Mouse (Mus musculus) right cerebral cortex, postnatal 10 days (tissue): ENCODE data around the gene Manbal.

Experiments used
- DNase-seq, 2 experiments: peaks; one replicate each; pipeline ENCODE4 v3.0.0; 2021; ENCODE audit warnings: low spot score in 2 of 2

Manbal gene

DNA sequence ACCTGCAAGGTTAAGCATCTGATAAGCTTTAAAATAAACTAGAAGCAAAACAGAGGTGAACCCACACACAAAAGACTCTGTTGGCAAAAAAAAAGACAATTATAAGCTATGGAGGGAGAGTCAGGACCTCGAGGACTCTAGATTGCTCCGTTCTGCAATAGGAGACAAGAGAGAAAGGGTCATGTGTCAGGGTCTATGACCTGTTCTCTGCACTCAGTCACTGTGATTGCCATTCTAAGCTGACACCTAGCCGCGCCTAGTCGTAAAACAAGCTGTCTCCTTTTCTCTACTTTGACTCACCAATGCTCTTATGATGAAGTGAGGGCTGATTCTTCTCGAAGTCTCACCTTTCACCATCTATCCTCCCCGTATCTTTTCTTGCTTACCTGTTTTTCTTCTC is 45.1 kb downstream of the Manbal start:
- no peak for DNase-seq

DNA sequence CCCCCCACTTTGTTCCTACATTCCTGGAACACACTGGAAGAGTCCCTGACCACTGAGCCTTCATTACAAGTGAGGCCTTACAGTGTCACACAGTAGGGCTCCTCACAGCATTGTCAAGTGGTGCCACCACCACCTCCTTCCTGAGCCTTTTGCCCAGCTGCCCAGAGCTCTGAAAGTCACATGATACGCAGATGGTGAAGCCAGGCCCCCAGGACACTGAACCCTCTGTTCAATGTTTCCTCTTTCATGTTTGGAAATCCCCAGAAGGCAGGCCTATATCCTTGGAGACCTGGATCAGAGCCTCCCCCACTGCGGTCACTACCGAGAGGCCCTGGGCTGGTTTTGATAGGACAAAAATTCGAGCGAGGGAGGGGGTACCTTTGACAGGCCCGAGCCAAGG is 49.8 kb downstream of the Manbal start:
- no peak for DNase-seq

DNA sequence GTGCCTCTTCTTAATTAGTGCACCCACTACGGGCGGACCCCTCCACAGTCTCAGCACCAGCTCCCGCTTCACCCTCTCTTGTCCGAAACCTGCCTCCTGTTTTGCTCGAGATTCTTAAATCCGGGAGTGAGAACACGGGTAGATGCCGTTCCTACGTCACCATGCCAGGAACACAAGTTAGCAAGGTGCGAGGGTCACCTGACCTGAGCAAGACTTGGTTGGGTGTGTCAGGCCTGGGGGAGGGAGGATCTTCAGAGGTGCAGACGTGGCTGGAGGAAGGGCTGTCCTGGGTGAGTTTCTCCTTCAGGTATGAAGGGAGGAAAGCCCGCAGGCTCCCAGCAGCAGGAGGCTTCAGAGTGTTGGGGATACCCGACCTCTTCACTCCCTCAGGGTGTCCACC is 50.8 kb downstream of the Manbal start, which contains the start of gene Src:
Gene Src (plus strand): TSS at position 239 of the 400 bp plus-strand sequence.
- no peak for DNase-seq

DNA sequence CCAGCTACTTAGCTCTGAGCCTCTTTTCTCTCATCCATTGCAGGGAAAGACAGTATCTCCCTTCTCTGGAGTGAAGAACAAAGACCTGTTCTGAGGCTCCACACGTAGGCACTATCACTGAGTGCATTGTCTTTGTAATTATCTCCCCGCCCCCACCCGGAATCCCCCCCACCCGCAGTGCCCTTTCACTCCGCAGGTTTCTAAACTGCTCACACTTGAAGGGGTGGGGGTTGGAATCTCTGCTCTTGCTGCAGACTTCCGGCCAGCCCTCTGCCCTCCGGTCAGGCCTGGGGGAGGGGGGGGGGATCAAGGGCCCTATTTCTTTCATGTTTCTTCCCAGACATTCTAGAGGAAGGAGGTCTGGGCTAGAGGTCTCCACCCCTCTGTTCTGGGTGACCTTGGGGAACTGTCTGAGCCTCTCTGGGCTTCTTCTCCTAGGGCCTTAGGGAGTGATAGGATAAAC is 51.2 kb downstream of the Manbal start:
- no peak for DNase-seq

DNA sequence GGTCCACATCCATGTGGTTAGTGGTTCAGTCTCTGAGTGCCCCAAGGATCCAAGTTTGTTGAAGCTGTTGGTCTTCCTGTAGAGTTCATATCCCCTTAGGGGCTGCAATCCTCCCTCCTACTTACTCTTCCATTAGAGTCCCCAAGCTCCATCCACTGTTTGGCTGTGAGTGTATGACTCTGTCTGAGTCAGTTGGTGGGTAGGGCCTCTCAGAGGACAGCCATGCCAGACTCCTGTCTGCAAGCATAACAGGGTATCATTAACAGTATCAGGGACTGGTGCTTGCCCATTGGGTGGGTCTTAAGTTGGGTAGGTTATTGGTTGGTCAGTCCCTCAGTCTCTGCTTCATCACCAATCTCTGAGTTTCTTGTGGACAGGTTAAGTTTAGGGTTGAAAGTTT is 52.1 kb downstream of the Manbal start:
- no peak for DNase-seq

DNA sequence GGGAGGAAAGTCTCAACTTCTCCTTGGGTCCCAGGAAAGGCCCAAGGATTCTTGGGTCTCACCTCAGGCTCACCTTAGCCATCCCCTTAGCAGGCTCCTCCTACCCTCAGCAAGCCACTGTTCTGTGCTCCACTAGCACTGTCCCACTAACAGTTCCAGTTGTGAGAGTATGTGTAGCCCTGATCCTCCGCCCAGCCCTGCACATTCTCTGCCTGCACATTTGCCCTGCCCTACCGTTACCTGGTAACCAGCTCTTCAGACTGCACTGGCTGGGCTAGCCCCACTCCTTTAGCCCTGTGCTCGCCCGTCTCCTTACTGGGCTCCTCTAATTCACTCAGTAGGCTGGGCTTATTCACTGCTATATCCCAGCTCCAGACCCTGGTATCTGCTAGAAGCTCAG is 53.0 kb downstream of the Manbal start:
- no peak for DNase-seq

DNA sequence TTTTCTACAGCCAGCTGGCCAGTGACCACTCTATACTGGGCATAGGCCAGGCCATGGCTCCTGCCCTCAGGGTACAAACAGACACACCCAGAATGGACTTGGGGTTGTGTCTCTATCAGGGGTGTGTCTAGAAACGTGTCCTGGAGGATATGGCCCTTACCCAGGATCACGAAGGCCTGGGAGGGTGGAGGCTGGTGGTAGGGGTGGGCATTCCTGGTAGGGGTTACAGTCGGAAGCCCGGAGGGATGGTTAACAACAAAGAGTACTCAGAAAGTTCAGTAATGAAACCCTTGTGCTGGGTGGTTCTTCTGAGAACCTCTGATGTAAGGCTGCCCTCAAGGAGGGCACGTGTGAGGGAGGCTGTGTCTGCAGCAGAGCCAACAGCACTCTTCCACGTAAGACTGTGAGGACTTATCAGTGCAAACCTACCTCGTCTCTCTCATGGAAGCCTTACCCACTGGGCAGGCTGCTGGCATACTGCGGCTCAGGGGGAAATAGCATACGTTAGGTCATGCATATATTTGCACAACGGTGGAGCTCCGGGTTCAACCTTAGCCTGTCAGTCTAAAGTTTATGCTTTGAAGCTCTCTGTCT is 54.8 kb downstream of the Manbal start:
- no peak for DNase-seq

DNA sequence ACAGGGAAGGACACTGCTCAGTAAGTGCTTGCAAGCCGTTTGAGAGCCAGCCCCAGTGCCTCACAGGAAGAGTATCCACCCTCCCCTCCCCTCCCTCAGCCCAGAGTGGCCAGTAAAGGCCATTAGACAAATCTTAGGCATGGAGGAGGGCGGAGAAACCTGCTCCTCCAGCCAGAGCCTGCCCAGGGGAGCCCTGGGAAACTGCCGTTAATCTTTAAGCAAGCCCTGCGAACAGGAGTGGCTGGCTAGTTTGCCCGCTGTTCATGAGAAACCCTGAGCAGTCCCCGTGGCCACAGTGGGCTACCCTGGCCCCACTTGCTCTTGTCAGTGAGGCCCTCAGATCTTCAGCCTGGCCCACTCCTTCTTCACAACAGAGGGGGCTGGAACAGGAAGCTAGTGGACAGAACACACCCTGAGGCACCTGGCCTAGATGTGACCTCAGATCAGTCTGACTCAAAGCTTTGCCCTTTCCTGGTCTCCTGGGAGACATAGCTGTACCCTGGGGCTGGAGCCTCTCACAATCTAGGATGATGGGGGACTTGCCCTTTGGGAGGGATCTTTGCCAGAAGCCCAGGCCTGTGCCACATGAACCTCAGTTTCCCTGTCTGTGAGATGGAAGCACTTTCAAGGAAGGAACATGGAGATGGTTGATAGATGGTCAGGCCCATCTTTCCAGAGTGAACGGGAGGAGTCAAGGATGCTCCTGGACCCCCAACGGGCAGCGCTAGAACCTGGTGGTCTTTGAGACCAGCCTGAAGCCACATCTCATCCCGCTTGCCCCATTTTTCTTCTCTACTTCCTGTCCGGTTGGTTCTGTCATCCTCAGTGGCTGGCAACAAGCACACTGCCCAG is 55.7 kb downstream of the Manbal start:
- DNase-seq: no peak

DNA sequence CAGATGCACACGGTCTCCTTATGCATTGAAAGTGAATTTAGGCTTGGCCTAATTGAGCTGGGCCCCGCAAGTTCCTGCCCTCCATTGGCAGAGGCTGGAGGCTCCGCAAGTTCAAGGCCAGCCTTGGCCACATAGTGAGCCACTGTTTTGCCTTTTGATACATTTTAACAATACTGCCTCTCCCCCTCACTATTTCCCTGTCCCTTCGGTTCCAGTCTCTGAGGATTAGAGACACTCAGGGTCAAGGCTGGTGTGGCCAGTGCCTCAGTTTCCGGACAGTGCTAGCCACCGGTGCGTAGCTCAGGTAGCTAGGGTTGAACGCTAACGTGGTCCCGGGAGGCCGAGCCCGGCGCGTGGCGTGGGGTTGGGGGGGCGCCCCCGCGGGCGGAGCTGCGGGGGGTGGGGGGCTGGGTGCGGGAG is 56.3 kb downstream of the Manbal start:
- no peak for DNase-seq

DNA sequence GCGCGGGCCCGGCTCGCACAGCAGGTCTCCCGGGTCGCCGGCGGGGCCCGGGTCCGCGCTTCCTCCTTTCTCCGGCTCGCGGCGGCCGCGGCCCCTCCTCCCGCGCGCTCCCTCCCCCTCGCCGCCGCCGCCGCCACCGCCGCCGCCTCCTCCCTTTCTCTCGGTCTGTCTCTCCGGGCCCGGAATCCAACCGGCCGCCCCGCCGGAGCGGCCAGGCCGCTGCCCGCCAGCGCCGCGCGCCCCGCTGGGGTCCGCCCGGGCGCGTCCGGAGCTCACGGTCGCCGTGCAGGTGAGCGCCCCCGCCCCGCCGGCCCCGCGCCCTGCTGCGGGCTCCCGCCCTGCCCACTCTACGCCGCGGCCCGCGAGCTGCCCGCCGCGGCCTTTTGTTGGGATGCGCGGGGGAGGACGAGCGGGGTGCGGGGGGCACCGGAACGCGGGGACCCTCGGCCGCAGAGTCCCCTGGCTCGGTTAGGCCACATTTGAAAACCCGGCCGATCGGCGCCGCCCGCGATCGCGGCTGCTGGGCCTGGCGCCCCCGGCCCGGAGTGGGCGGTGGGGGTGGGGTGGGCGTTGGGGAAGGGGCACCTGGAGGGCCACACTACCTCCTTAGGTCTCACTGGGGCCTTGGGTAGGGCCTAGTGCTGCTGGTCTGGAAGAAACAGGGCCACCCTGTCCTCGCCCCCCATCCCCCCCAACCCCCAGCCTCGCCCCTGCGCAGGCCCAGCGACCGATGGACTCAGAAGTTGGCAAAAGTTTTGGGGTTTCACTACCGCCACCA is 56.9 kb downstream of the Manbal start:
- DNase-seq: peak; percentile 53 to 66

DNA sequence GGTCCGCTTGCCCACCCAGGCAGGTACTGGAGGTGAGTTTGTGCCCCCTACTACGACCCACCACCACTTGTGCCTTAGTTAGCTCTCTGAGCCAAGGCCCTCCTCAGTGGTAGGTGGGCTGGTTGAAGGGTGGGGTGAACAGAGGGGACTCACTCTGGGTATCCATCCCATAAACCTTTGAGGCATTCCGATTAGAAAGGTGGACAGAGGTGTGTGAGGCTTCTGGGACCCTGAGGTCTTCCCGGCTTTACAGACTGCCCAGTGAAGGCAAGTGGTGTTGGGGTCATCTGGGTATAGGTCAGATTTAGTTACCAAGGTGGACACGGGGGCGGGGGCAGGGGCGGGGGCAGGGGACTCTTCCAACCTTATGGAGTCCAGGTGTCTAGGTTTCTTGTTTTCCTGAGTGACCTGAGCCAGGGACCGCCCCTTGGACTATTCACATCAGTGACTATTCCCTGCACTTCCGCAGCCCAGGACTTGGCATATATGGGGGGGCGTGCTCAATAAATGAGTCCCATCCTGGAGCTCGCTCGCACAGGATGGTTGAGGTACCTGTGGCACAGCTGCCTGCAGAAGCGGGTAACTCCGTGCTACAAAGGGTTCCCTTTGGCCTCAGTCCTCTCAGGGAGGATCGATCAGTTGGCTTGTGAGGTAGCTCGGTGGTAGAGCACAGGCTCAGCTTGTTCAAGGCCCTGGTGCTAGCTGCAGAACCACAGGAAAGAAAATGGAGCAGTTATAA is 57.7 kb downstream of the Manbal start:
- no peak for DNase-seq

DNA sequence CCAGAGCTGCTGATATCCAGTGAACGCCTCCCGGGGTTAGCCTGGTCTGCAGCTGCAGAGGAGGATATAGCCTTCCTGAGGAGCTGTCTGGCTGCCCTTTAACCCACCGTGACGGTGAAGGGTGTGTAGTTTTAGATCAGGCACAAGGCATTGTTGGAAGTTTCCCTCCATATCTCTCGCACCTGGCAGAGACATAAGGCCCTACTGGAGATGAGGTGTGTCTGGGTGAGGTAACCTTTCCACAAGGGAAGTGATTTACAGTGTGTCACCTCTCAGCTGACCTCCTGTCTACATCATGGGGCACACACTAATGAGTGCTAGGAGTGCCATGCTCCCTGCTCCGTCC is 58.2 kb downstream of the Manbal start:
- DNase-seq: no peak

DNA sequence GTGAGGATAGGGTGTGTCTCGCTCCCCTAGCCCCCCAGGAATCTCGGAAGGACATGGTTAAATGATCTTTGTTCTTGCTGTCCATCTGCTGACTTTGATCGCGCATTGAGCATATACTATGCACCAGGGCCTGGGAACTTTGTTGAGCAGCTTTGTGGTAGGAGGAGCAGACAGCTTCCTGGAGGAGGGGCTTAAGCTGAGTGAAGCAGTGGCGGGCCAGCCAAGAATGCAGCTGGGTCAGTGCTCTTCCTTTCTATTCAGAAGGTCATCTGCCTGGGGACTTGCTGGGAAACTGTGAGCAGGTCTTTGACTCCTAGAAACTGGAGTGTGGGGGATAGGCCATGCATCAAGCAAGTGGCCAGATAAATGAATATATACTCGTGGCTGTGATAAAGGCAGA is 58.8 kb downstream of the Manbal start:
- DNase-seq: no peak

DNA sequence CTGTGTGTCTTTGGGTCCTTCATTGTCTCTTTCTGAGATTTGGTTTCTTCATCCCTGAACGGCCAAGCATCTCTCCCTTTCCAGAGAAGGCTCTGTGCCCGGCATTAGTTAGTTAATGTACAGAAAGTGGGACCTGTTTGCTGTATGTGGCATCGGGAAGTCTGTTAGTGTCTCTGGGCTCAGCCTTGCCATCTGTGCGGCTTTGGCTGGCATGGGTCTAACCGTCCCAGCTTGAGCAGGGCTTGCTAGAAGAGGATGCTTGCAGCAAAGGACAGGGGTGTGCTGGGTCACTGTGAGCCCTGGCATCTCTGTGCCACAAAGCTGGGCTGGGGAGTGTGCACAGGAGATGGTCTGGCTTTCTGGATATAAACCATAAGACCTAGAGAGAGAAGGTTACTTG is 59.8 kb downstream of the Manbal start:
- DNase-seq: no peak

DNA sequence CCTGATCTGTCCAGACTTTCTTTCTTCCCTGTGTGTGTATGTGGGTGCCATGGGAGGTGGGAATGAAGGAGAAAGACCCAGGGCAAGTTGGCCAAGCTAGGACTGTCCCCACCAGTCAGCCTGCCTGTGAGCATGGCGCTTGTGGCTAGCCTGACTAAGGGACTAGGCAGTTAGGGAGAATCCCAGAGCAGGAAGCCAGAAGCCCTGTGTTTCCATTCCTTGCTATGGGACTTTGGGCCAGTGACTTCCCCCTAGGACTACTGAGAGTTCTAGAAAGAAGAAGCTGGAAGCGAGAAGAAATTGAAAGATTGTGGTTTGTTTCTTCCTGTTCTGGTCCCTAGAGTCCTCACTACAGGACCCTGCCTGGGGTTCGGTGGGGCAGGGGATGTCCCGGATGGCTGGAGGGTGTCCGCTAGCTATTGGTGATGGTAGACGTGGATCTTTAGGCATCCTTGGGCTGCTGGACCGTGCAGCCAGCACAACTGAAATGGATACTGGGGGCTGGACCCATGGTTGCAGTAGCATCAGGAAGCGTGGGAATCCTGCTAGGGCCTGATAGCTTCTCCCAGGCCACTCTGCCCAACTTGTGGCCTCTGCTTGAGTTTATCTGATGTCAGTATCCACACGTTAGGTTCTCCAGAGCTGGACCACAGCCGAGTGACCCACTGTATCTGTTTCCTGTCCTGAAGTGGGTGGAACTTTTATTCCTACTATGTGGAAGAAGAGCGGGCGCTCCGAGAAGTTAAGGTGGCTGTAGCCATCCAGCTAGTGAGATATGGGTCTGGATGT is 61.2 kb downstream of the Manbal start:
- DNase-seq: no peak

DNA sequence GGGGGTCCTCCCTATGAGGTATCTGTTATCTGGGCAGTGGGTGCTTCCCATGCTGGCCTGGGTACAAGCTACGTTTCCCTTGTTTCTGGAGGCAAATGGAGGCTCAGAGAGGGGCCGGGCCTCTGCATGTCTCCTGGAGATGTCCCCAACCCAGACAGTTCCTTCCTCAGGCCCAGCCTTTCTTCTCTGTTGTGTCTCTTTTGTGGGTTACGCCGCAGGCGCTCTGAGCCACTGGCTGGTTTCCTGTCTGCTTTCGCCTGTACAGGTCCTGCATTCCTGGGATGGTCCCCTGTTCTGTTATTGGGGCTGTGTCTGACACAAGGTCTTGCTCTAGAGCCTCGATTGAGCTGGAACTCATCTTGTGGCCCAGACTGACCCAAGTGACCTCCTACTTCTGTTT is 62.3 kb downstream of the Manbal start:
- no peak for DNase-seq

DNA sequence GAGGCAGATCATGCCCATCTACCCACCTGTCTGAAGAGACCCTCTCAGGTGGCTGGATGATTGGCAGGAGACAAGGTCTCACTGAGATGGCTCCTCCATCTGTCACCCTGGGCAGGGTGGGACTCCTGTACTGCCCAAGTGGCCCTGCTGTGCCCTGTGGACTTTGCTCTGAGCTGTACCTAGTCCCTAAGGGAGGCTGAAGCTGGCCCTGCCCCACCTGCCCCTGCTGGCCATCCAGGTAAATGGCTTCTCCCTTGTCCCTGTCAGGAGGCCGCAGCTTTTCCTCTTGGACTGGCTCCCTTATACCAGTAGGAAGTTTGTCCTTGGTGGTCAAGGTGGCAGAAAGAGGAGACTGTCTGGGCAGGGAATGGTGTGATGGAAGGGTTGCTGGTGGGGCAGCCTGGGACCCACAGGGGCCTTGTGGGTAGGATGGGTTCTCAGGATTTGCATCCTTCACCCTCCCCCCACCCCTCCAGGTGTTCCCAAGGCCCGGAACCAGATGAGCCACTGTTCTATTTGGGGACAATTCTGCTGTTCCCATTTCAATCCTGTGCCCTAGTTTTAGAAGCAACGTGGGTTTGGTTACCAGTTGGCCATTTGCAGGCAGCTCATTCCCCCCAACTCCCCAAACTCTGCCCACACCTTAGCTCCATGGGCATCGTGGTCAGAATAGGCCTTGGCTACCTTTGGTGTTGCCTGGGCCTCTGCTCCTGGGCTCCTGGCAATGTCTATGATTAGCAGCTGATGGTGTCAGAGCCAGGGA is 63.5 kb downstream of the Manbal start:
- no peak for DNase-seq

DNA sequence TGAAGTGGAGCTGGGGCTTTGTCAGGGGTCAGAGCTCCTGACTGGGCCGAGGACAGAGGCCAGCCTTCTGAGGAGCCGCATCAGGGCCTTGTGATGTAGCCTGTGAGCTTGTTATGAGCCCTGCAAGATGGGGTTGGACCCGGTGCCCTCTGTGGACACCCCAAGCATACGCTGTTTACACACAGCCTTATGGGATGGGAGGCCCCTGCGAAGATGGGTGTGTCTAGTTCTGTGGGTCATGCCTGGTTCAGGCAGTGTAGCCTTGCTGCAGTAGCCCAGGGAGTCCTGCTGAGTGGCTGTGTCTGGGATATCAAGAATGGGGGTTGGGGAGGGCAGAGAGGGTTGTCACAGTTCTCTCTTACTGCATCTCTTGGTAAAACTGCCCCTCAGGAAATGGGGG is 64.5 kb downstream of the Manbal start:
- no peak for DNase-seq

DNA sequence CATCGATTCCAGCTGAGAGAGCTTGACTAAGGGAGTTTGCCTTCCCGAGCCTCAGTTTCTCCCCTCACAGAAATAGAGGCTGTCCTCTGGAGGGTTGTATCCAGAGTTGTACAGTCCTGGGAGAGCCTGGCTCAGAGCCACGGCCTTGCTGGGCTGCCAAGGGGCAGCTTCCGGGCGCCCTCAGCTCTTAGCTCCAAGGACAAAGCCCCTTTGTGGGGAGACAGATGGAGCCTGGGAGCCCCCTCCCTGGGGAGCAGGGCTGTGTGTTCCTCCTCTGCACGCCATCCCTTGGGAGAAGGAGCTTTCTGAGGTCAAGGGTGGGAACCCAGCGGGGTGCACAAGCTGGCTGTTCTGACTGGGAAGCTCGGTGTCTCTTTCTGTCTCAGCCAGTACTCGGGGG is 65.1 kb downstream of the Manbal start:
- peak; percentile 84 to 86 for DNase-seq

DNA sequence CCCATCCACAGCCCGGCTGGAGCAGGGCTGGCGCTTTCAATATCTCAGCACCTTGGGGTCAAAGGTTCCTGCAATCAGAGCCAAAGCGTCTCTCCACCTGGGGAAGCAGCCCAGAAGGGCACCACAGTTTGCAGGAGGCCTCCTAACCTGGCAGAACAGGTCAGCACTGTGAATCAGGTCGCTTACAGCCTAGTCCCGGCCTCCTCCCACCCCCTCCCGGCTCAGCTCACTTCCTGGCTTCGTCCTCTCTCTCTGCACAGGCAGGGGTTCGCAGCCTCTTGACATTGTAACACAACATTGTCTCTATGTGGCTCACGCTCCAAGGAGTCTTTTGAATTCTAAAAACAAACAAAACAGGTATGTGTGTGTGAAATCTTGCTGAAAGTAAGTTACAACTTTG is 66.6 kb downstream of the Manbal start:
- DNase-seq: no peak
